Mouse (Mus musculus) bone marrow, adult 2 months (tissue): ENCODE measurements around the gene Chst11.

Source experiments
- CTCF ChIP-seq: fragments of 200-500 bp; IDR thresholded peaks from 2 replicates; pipeline ENCODE4 v1.5.1; 2011; ENCODE audit warnings: low read length, control low read depth; ENCODE audit not compliant: control insufficient read depth, insufficient read depth
- POLR2A ChIP-seq: fragments of 200-500 bp; IDR thresholded peaks from 2 replicates; pipeline ENCODE4 v1.6.1; 2011; ENCODE audit warnings: low read depth, mild to moderate bottlenecking, control low read depth, low read length, borderline replicate concordance; ENCODE audit not compliant: control insufficient read depth

DNA sequence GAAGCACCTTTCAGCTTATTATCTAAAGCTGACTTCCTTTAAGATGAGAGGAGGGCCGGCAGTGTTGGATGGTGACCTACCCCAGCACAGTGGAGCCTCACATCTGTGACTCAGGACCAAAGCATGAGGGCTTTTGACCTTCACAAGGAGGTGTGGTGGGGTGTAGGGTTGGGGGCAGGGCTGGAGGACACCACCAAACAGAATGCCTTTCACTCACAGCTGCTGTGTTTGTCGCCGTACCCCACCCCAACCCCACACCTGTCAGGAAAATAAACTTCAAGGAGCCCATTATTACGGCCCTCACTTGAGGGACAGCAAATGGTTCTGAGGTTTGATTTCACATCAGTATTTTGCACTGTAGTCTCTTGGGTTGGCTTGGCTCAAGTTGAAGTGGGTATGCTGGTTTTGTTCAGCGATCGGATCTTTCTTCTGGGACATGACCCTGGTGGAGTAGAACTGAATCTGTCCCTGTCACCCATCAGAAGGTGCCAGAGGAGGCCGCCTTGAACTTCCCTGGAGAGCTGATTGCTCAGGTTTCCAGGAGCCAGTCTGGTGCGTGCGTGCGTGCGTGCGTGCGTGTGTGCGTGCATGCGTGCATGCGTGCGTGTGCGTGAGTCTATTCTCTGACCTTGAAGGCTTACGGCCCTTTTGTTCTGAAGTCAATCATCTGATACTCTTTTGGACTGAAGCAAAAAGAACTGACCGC is 51.2 kb downstream of the Chst11 start:
- TF ChIP-seq CTCF (no peak), POLR2A (no peak)
